Mouse (Mus musculus) thymus, adult 2 months (tissue): ENCODE results near the gene Rnf4.
A peak's percentile ranks its signal among the peaks of the same experiment; 100 is the strongest.

ENCODE experiments used
- CTCF ChIP-seq: fragments of 200-500 bp; IDR thresholded peaks from 2 replicates; pipeline ENCODE4 v1.5.1; 2012; ENCODE audit warnings: mild to moderate bottlenecking, control low read depth, low read length, moderate library complexity, borderline replicate concordance; ENCODE audit not compliant: control insufficient read depth, poor library complexity, insufficient read depth; ENCODE audit errors: extremely low read depth
- POLR2A ChIP-seq: fragments of 200-500 bp; IDR thresholded peaks from 2 replicates; pipeline ENCODE4 v1.6.1; 2012; ENCODE audit warnings: mild to moderate bottlenecking, low read length, control low read depth, moderate library complexity; ENCODE audit not compliant: control insufficient read depth, poor library complexity, insufficient read depth; ENCODE audit errors: extremely low read depth

DNA sequence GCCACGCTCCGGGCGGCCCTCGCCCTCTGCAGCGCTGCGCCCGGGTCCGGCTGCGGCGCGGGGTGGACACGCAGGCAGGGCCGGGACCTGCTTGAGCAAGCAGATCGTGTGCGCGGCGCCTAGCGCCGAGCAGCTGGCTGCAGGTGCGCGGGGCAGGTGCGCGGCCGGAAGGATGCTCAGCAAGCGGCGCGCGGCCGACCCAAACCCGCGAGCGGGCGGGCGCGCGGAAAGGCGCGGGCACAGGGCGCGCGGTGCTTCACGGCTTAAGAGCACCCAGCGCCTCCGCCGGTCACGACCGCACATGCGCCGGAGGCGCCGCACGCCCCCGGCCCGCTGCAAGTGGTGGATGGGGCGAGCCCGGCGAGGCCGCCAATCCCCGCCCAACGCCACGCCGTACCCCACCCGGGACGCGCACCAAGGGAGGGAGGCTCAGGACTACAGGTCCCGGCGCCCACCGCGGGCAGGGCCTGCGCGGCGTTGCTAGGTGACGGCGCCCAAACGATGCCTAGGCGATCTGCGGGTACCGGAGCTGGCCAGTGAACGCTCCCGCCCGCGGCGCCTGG is 47.9 kb upstream of the Rnf4 start, which contains the start of the genes Zfyve28 and Cfap99:
- TF ChIP-seq CTCF (peak; percentile 12; the same call in 1 of the 2 replicates), POLR2A (no peak)
